Mouse (Mus musculus) left cerebral cortex, postnatal 10 days (tissue): Measurements from ENCODE around the gene Medag. TPM values are rescaled to one million over a fixed set of nuclear protein-coding genes. Genes with fewer than 3 reads are reported as not detected.
A peak's percentile ranks its signal among the peaks of the same experiment; 100 is the strongest.

Experiments used
- DNase-seq, 2 experiments: peaks; one replicate each; pipeline ENCODE4 v3.0.0; 2021 to 2022; ENCODE audit warnings: low spot score in 2 of 2, mixed read lengths in 1 of 2; ENCODE audit errors: extremely low spot score in 1 of 2
- intact Hi-C: fragments of 180-260 bp; cut with DNase I; formaldehyde crosslinking; loops from one replicate; pipeline ENCODE4 v1.15.1; 2025
- total RNA-seq, 2 experiments: library from RNA; stranded (reverse); gene quantifications; 2 replicates each; pipeline ENCODE4 v1.2.3; 2021

Medag gene
- total RNA-seq, 2 experiments from 2014 or later: 2.7 to 3.5 TPM

- DNase-seq: peak; percentile 72 to 78
- intact Hi-C loops: no loop called here
Observed at GRCm38 (mm10) chr5:149380388-149380916, 31.1 kb upstream of the Medag start.

- no peak for DNase-seq
- intact Hi-C loops: no loop called here
Observed at GRCm38 (mm10) chr5:149381948-149382347, 29.6 kb upstream of the Medag start.

GRCm38 (mm10) chr5:149382601-149383000, 28.9 kb upstream of the Medag start:
- intact Hi-C loops: no loop called here

GRCm38 (mm10) chr5:149385228-149385961, 26.2 kb upstream of the Medag start:
- no peak for DNase-seq
- intact Hi-C loops: no loop called here

More at GRCm38 (mm10) chr5:149382601-149383000, 28.9 kb upstream of the Medag start:
- no peak for DNase-seq

- intact Hi-C loops: no loop called here
- DNase-seq: no peak
Observed at GRCm38 (mm10) chr5:149386294-149386850, 25.2 kb upstream of the Medag start.

GRCm38 (mm10) chr5:149388947-149389346, 22.6 kb upstream of the Medag start:
- intact Hi-C loops: no loop called here
- no peak for DNase-seq

- intact Hi-C loops: no loop called here
- DNase-seq: no peak
Observed at GRCm38 (mm10) chr5:149389548-149390211, 21.9 kb upstream of the Medag start.

GRCm38 (mm10) chr5:149391574-149392375, 19.8 kb upstream of the Medag start:
- no peak for DNase-seq
- intact Hi-C loops: no loop called here

- no peak for DNase-seq
- intact Hi-C loops: no loop called here
Observed at GRCm38 (mm10) chr5:149392420-149392988, 19.0 kb upstream of the Medag start.

GRCm38 (mm10) chr5:149401446-149401975, 10.0 kb upstream of the Medag start:
- intact Hi-C loops: no loop called here
- DNase-seq: no peak

- intact Hi-C loops: no loop called here
- DNase-seq: no peak
Observed at GRCm38 (mm10) chr5:149402029-149402428, 9.5 kb upstream of the Medag start.

- DNase-seq: no peak
- intact Hi-C loops: no loop called here
Observed at GRCm38 (mm10) chr5:149403386-149403785, 8.2 kb upstream of the Medag start.

GRCm38 (mm10) chr5:149404710-149405109, 6.8 kb upstream of the Medag start:
- DNase-seq: no peak
- intact Hi-C loops: no loop called here

GRCm38 (mm10) chr5:149406791-149407276, 4.7 kb upstream of the Medag start:
- peak in 1 of 2 experiments; percentile 62 for DNase-seq

GRCm38 (mm10) chr5:149409502-149409901, 2.0 kb upstream of the Medag start:
- DNase-seq: no peak
- intact Hi-C loops: no loop called here

More at GRCm38 (mm10) chr5:149406791-149407276, 4.7 kb upstream of the Medag start:
- intact Hi-C loops: no loop called here

GRCm38 (mm10) chr5:149412194-149412575, 636 bp downstream of the Medag start:
- intact Hi-C loops: no loop called here

GRCm38 (mm10) chr5:149412671-149413070, 1.1 kb downstream of the Medag start:
- intact Hi-C loops: no loop called here
- no peak for DNase-seq

More at GRCm38 (mm10) chr5:149412194-149412575, 636 bp downstream of the Medag start:
- no peak for DNase-seq
